Mouse (Mus musculus) limb, embryonic 14.5 days (tissue): ENCODE measurements around the gene Cecr2. TPM values are rescaled to one million over a fixed set of nuclear protein-coding genes. Genes with fewer than 3 reads are reported as not detected.

ENCODE experiments used
- ATAC-seq: fragments of 200-750 bp; cut with Nextera tagmentation; 2 replicates; pipeline ENCODE4 v1.8.0; 2017; ENCODE audit warnings: low read depth, moderate number of reproducible peaks, moderate TSS enrichment; ENCODE audit not compliant: low FRiP score
- DNase-seq: peaks from one replicate; pipeline ENCODE4 v3.0.0-alpha.2; 2015; ENCODE audit warnings: low spot score
- H3K27ac ChIP-seq: fragments of 300-500 bp; sonication (generic); replicated peaks from 2 replicates; pipeline ENCODE4 v1.5.1; 2014; ENCODE audit warnings: low read depth, mild to moderate bottlenecking, low read length, moderate library complexity, mixed read lengths
- H3K27me3 ChIP-seq: fragments of 300-500 bp; sonication (generic); 2 replicates; pipeline ENCODE4 v1.6.1; 2014; ENCODE audit warnings: low read length, mixed read lengths; ENCODE audit not compliant: control insufficient read depth, insufficient read depth
- H3K36me3 ChIP-seq: fragments of 300-500 bp; sonication (generic); 2 replicates; pipeline ENCODE4 v1.6.1; 2014; ENCODE audit warnings: mild to moderate bottlenecking, low read length, moderate library complexity, mixed read lengths; ENCODE audit not compliant: control insufficient read depth, insufficient read depth
- H3K4me1 ChIP-seq: fragments of 300-500 bp; sonication (generic); 2 replicates; pipeline ENCODE4 v1.6.1; 2014; ENCODE audit warnings: antibody characterized with exemption, low read length, mixed read lengths; ENCODE audit not compliant: control insufficient read depth, insufficient read depth
- H3K4me2 ChIP-seq: fragments of 300-500 bp; sonication (generic); replicated peaks from 2 replicates; pipeline ENCODE4 v1.6.1; 2014; ENCODE audit warnings: low read depth, mild to moderate bottlenecking, low read length, moderate library complexity; ENCODE audit not compliant: severe bottlenecking
- H3K4me3 ChIP-seq: fragments of 300-500 bp; sonication (generic); replicated peaks from 2 replicates; pipeline ENCODE4 v1.5.1; 2014; ENCODE audit warnings: low read length
- H3K9ac ChIP-seq: fragments of 300-500 bp; sonication (generic); 2 replicates; pipeline ENCODE4 v1.6.1; 2014; ENCODE audit warnings: mild to moderate bottlenecking, low read depth, low read length, moderate library complexity; ENCODE audit not compliant: severe bottlenecking
- H3K9me3 ChIP-seq: fragments of 300-500 bp; sonication (generic); 2 replicates; pipeline ENCODE4 v1.6.1; 2016; ENCODE audit warnings: low read length; ENCODE audit not compliant: control insufficient read depth
- POLR2A ChIP-seq: fragments of 200-500 bp; IDR thresholded peaks from 2 replicates; pipeline ENCODE4 v1.8.0; 2012; ENCODE audit warnings: inconsistent platforms, mild to moderate bottlenecking, moderate library complexity, borderline replicate concordance; ENCODE audit not compliant: insufficient read depth, insufficient read length; ENCODE audit errors: extremely low read depth
- WGBS: fragments of 180-500 bp; shearing (Covaris S2); extraction: QIAGEN DNeasy Blood & Tissue Kit; methylation state at CpG from one replicate; pipeline ENCODE4 v1.1.7; 2014; 5-methylcytosine and 5-hydroxymethylcytosine counted together
- polyA plus RNA-seq, 2 experiments: library from polyadenylated mRNA; depleted of rRNA in 1 of 2; stranded (reverse) in 1 of 2; unstranded in 1 of 2; fragments of >200 nt; fragmentation: Nextera tagmentation in 1 of 2; extraction: Ambion mirVana in 1 of 2; gene quantifications; 2 replicates each; pipeline versions ENCODE4 v1.2.1 to v1.2.3; 2012 to 2014

Cecr2 gene
- polyA plus RNA-seq, 2 experiments: 4.1 to 4.8 TPM

DNA sequence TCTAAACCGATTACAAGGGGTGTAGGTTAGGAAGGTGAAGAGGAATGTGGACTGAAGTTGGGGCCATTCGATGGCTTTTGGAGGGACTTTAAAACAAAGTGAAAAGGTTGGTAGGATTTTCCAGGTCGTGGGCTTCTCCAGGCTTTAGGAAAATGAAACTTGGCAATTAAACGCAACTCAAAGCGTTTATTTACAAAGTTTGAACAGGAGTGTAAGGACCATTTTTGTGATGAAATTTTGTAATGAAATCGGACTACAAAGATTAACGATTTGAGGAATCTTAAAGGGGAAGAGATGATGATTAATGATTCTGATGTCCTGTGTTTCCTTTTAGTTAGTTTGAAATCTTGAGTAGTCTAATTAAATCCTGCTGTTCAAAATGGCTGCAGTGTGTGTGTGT is 1.7 kb downstream of the Cecr2 start:
- Histone ChIP-seq H3K27ac (no peak overlapping the region), H3K9me3 (no peaks in the 10 kb centered on the region), H3K4me3 (peak overlapping the region; percentile 87), H3K4me2 (peak overlapping the region; percentile 89), H3K9ac (no peak overlapping the region), H3K36me3 (no peaks in the 10 kb centered on the region), H3K27me3 (no peaks in the 10 kb centered on the region), H3K4me1 (no peaks in the 10 kb centered on the region)
- WGBS: 10% methylated on average over 7 of the region's 7 CpGs
- DNase-seq: no peak
- no peak for ATAC-seq
- no peak for TF ChIP-seq POLR2A

DNA sequence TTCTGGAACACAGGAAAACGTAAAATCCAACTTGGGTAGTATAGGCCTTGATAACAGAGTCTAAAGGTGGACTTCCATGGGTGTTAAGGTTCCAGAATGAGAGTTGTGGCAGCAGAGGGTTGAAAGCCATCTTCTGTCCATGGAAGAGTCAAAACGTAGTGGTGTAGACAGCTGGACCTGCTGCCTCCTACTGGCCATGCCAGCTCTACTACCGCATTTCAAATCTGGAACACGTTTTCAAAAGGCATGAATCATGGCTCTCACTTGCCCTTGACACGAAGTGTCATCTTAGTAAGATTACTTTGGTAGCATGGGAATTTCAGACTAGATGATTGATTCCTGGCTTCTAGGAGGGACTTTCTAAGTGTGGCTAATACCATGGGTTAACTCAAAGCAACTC is 8.0 kb downstream of the Cecr2 start:
- TF ChIP-seq POLR2A: no peak
- Histone ChIP-seq H3K4me1 (no peaks in the 10 kb centered on the region), H3K27ac (no peak overlapping the region), H3K27me3 (no peaks in the 10 kb centered on the region), H3K4me3 (no peak overlapping the region), H3K4me2 (no peak overlapping the region), H3K9me3 (no peaks in the 10 kb centered on the region), H3K36me3 (no peaks in the 10 kb centered on the region), H3K9ac (no peak overlapping the region)
- 66% methylated on average over 5 of the region's 5 CpGs for WGBS
- ATAC-seq (no peak), DNase-seq (no peak)

DNA sequence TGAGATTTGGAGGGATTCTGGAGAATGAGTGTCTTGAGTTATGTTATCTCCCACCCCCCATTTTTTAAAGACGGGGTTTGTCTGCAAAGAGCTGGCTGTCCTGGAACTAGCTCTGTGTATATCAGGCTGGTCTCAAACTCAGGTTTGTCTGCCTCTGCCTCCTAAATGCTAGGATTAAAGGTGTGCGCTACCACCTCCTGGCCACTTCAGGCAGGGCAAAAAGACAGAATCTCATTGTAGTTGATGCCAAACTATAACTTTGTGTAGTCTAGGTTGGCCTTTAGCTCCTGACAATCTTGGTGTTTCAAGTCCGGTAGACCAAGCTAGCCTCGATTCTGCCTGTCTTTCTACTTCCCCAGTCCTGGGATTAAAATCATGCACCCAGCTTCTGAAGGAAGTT is 8.7 kb downstream of the Cecr2 start:
- Histone ChIP-seq H3K27ac (no peak overlapping the region), H3K27me3 (no peaks in the 10 kb centered on the region), H3K4me2 (no peak overlapping the region), H3K9me3 (no peaks in the 10 kb centered on the region), H3K36me3 (no peaks in the 10 kb centered on the region), H3K4me3 (no peak overlapping the region), H3K4me1 (no peaks in the 10 kb centered on the region), H3K9ac (no peak overlapping the region)
- 84% methylated on average over 4 of the region's 4 CpGs for WGBS
- DNase-seq (no peak), ATAC-seq (no peak)
- TF ChIP-seq POLR2A: no peak

DNA sequence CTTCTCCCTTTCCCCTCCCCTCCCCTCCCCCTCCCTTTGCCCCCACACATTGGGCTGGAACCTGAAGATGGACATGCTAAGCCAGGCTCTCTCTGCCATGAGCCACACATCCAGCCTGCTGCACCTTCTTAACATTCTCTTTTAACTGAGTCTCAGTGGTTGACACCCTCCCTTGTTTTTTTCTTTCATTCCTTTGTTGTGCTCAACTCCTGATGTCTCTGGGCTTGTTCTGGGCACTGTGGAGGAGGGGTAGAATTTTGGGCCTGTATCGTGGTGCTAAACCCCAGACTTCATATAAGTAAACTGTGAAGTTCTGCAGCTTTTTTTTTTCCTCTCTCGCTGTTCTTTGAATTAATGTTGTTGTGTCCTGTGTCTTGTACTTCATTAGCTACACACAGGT is 9.8 kb downstream of the Cecr2 start:
- DNase-seq: no peak
- Histone ChIP-seq H3K27ac (no peak overlapping the region), H3K9me3 (no peaks in the 10 kb centered on the region), H3K36me3 (no peaks in the 10 kb centered on the region), H3K27me3 (no peaks in the 10 kb centered on the region), H3K4me2 (no peak overlapping the region), H3K9ac (no peak overlapping the region), H3K4me3 (no peak overlapping the region), H3K4me1 (no peaks in the 10 kb centered on the region)
- ATAC-seq: no peak
- WGBS: 64% methylated on average over 2 of the region's 2 CpGs
- no peak for TF ChIP-seq POLR2A

DNA sequence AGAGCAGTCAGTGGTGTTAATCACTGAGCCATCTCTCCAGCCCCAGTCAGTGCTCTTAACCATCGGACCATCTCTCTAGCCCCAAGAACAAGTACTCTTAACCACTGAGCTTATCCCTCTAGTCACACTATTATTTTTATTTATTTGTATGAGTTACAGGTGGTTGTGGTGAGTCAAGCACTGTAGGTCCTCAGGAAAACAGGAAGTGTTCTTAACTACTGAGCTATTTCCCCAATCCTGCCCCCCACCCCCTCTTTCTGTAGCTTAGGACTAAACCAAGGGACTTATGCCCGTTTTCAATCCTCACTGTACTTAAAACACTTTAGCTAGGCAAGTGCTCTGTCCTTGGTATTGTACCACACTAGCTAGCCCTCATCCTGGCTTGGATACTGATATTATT is 17.2 kb downstream of the Cecr2 start:
- TF ChIP-seq POLR2A: no peak

DNA sequence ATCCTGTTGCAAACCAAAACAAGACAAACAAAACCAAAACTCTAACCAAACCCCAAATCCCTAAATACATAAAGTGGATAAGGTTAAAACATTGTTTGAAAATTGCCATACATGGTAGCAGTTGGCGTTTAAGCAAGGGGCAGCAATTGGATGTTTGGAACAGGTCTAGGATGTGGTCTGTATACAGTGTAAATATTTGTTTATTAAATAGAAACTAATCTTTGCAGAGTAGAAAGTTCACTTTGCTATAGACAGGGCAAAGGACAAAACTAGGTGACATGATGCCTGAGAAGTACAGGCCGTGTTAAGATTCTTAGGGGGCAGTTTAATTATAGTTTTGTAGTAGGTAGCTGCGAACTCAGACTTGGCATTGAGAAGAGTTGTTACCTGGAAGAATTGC is 18.6 kb downstream of the Cecr2 start:
- no peak for DNase-seq
- no peaks in the 10 kb centered on the region for H3K27me3 ChIP-seq
- no peak overlapping the region for H3K4me2 ChIP-seq
- no peak overlapping the region for H3K9ac ChIP-seq
- no peak overlapping the region for H3K27ac ChIP-seq
- H3K4me3 ChIP-seq: no peak overlapping the region
- 95% methylated on average over 3 of the region's 3 CpGs for WGBS
- no peaks in the 10 kb centered on the region for H3K36me3 ChIP-seq
- TF ChIP-seq POLR2A: no peak
- H3K4me1 ChIP-seq: no peaks in the 10 kb centered on the region
- no peaks in the 10 kb centered on the region for H3K9me3 ChIP-seq
- no peak for ATAC-seq

More for the DNA sequence above, 17.2 kb downstream of the Cecr2 start:
- Histone ChIP-seq H3K36me3 (no peaks in the 10 kb centered on the region), H3K4me1 (no peaks in the 10 kb centered on the region), H3K9ac (no peak overlapping the region), H3K4me2 (no peak overlapping the region), H3K27ac (no peak overlapping the region), H3K4me3 (no peak overlapping the region), H3K27me3 (no peaks in the 10 kb centered on the region), H3K9me3 (no peaks in the 10 kb centered on the region)
- WGBS: 77% methylated on average over 2 of the region's 2 CpGs
- ATAC-seq: no peak
- DNase-seq: no peak
